Mouse (Mus musculus) G1E (cell line): Measurements from ENCODE around the gene Tfcp2.

Source experiments
- CTCF ChIP-seq: IDR thresholded peaks from 2 replicates; pipeline ENCODE4 v1.5.1; 2012; ENCODE audit warnings: low read depth, low read length, inconsistent platforms, mixed read lengths
- GATA1 ChIP-seq: IDR thresholded peaks from 2 replicates; pipeline ENCODE4 v1.6.1; 2012; ENCODE audit warnings: borderline replicate concordance, low read length, inconsistent platforms, mixed read lengths
- GATA2 ChIP-seq: IDR thresholded peaks from 2 replicates; pipeline ENCODE4 v1.6.1; 2012; ENCODE audit warnings: low read depth, low read length, inconsistent platforms, borderline replicate concordance
- POLR2AphosphoS5 ChIP-seq: IDR thresholded peaks from 2 replicates; pipeline ENCODE4 v1.6.1; 2012; ENCODE audit warnings: low read depth, low read length, inconsistent platforms; ENCODE audit not compliant: insufficient replicate concordance
- TAL1 ChIP-seq: conservative IDR thresholded peaks from 2 replicates; pipeline ENCODE4 v1.6.1; 2012; ENCODE audit warnings: low read depth, low read length, inconsistent platforms, mixed read lengths

GRCm38 (mm10) chr15:100550280-100550679, 1.5 kb downstream of the Tfcp2 start:
- TF ChIP-seq CTCF (no peak), POLR2AphosphoS5 (no peak), GATA1 (no peak), TAL1 (no peak), GATA2 (no peak)
